Mouse (Mus musculus) brain, adult 2 months (tissue): ENCODE data around the gene Gm9573.
A peak's percentile ranks its signal among the peaks of the same experiment; 100 is the strongest.

Experiments
- DNase-seq: peaks from one replicate; pipeline ENCODE4 v3.0.0; 2011; ENCODE audit warnings: low read depth, low spot score

The Gm9573 gene

GRCm38 (mm10) chr17:35594456-35594855, 32.0 kb downstream of the Gm9573 start:
- no peak for DNase-seq

GRCm38 (mm10) chr17:35593786-35594185, 32.7 kb downstream of the Gm9573 start:
- no peak for DNase-seq

GRCm38 (mm10) chr17:35592131-35592530, 34.3 kb downstream of the Gm9573 start:
- no peak for DNase-seq

- peak; percentile 15 for DNase-seq
Measured at GRCm38 (mm10) chr17:35591731-35592130, 34.7 kb downstream of the Gm9573 start.

- DNase-seq: no peak
Measured at GRCm38 (mm10) chr17:35591219-35591578, 35.2 kb downstream of the Gm9573 start.

GRCm38 (mm10) chr17:35590410-35591218, 35.8 kb downstream of the Gm9573 start:
- peak; percentile 88 for DNase-seq

GRCm38 (mm10) chr17:35588387-35588786, 38.0 kb downstream of the Gm9573 start:
- no peak for DNase-seq

GRCm38 (mm10) chr17:35587291-35587690, 39.1 kb downstream of the Gm9573 start:
- no peak for DNase-seq

- DNase-seq: peak; percentile 87
Measured at GRCm38 (mm10) chr17:35584330-35584937, 42.0 kb downstream of the Gm9573 start.

- DNase-seq: no peak
Measured at GRCm38 (mm10) chr17:35582900-35583299, 43.5 kb downstream of the Gm9573 start.

GRCm38 (mm10) chr17:35578211-35578610, 48.2 kb downstream of the Gm9573 start:
- DNase-seq: peak; percentile 91

GRCm38 (mm10) chr17:35571477-35571876, 55.0 kb downstream of the Gm9573 start:
- DNase-seq: no peak

GRCm38 (mm10) chr17:35570836-35571235, 55.6 kb downstream of the Gm9573 start:
- DNase-seq: no peak

- peak; percentile 29 for DNase-seq
Measured at GRCm38 (mm10) chr17:35569091-35569944, 57.1 kb downstream of the Gm9573 start.
